Mouse (Mus musculus) kidney, postnatal 36 days (tissue): ENCODE measurements around the gene Ciao2b.
A peak's percentile ranks its signal among the peaks of the same experiment; 100 is the strongest.

Experiments
- DNase-seq, 2 experiments: peaks; one replicate each; pipeline ENCODE4 v3.0.0; 2021 to 2022; ENCODE audit warnings: mixed read lengths in 2 of 2

Gene Ciao2b

DNA sequence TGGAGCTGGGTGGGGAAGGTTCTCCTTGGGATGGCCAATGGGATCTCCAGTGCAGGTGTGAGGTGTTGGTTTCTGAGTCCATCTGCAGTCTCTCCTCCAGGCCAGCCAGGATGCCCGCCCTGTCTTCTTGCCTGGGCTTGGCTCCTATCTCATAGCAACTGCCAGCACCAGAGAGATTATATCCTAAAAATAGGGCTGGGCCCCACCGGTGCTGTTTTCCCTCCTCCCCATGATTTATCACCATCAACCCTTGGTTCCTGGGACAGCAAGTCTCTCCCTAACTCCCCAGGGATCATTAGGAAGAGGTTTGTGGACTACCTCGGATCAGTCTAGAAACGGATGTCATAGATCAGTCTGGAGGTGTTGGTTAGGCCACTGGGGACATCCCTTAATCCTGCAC, 28.6 kb downstream of the Ciao2b start:
- DNase-seq: no peak

DNA sequence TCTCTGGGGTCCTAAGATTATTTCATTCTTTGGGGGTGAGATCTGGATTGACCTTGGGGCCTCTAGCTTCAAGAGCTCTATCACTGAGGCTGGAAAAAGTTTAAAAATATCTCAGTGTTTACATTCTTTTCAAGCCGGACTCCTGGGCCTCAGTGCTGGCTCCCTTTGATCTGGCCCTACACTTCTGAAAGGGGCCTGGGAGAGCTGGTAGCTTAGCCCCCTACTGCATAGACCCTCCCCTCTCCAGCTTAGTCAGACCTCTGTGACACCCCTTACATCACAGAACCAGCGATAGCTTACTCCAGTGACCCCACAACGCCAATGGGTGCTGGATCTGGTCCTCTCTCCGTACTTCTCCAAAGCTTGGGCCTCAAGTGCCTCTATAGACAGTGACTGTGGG, 30.2 kb downstream of the Ciao2b start:
- no peak for DNase-seq

- DNase-seq: no peak
Measured at GRCm38 (mm10) chr8:104610185-104610766, 31.5 kb downstream of the Ciao2b start.

DNA sequence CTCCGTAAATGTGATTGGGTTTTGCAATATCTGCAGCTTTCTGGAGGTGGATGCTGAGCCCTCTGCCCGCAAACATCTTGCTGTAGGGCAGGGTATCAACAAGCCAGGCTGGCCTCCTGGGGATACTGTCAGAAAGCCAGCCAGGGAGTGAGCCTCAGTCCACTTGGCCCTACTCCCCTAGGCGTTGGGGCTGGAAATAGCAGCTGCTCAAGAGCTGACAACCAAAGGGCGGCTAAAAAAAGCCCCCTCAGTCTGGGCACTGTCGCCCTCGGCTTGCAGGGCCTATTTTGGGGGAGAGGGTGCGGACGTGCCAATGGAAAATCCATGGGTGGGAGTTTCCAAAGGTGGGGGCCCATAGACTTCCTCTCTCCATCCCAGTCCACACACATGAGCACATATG, 32.5 kb downstream of the Ciao2b start:
- DNase-seq: no peak

GRCm38 (mm10) chr8:104607944-104608343, 33.8 kb downstream of the Ciao2b start:
- DNase-seq: no peak

GRCm38 (mm10) chr8:104606329-104606728, 35.4 kb downstream of the Ciao2b start:
- no peak for DNase-seq

GRCm38 (mm10) chr8:104603245-104603593, 38.5 kb downstream of the Ciao2b start:
- no peak for DNase-seq

- peak; percentile 93 for DNase-seq
Measured at GRCm38 (mm10) chr8:104602468-104603244, 39.1 kb downstream of the Ciao2b start.

DNA sequence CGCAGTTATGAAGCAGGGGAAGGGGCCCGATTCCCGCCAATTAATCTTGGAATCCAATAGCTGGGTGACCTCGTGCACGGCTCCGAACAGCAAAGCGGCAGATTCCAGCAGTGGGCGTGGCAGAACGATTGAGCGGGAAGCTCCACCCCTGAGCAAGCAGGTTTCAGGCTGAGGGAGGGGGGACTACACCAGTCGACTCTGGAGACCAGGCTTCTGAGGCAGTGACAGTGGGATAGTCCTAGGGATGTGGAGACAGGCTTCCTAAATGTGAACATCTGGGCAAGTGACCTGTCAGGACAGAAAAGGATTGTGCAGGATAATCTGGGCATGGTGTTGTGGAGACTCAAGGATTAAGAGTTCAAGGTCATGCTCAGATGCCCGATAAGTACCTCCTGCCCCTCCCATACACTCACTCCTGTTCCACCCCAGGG, 39.8 kb downstream of the Ciao2b start:
- peak in 1 of 2 experiments; percentile 56 for DNase-seq

DNA sequence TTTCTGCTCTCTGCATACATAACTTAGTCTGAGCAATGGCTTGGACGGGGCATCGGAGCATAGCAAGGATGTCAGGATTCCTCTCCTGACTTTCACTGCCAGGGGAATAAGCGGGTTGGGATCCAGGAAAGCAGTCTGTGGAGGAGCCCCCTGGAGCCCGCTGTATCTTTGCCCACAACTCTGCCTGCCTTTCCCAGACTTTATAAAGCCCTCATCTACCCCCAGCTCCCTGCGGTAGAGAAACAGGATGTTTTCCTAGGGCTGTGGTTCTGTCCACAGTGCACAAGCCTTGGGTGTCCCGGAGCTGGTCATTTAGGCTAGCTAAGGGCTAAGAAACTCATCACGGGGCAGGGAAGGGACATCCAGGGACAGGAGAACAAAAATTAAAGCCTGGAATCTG, 40.4 kb downstream of the Ciao2b start:
- no peak for DNase-seq

DNA sequence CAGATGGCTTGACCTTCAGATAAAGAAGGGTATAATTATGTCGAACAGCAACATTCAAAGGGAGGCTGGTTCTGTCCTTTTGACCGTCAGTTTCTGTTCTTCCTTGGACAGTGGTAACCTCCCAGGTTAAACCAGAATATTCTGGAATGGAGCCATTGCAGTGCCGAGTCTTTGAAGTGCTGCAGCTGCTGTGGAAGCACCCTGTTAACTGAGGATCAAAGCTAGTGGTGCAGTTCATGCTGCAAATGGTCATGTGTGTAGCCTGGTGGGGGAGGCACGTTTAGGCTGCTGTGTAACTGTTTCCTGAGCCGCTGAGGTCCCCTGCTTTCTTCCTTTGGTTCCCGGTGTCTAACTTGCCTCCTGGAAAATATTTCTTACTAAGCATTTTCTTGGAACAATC, 43.3 kb downstream of the Ciao2b start:
- DNase-seq: peak; percentile 78 to 81

DNA sequence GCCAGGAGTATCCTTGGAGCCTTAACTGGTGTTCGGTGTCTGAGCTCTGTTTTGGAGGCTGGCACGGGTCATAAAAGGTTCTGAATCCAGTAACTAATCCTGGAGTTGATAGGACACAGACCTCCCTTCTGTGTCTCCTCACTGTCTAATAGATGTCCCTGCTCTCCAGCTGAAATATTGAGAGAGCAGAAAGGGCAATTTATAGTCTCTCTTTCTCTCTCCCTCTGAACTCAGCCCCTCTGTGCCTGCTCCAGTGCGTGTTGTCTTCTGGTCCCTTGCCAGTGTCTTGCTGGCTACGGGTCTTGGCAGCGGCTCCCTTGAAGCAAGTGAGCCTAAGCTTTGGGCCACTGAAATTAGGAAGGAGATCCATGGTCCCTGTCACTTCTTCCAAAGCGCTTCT, 44.1 kb downstream of the Ciao2b start:
- peak; percentile 69 to 72 for DNase-seq

DNA sequence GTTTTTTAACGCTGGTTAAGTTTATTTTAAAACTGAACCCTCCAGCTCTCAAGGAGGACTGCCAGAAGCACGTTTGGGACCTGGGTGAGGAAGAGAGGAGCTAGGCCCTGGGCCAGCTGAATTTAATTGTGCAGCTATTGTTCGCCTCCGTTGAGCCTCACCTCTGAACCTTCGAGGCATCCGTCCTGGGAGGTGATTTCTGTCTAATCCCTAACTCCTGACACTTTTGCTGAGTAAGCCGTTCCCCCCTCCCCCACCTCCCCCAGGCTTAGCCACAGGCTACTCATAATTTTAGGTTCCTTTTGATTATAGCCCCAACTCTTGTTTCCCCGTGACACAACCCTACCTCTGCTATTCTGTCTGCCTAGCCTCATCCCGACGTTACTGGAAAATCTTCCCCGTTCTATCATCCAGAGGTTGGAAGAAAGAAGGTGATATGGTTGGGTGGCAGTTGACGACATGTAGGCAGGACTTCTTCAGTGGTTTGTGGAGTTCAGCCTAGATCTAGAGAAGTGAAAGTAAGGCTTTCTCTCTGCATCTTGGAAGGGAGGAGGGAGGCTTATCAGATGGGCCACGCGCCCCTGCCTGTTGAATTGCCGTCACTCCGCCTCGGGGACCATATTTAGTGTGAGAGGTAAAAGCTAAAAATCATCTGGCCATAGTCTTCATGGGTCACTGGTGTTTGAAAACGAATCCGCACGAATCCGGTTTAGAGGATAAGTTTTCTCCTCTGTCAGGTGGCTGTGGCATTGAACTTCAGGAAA, 45.8 kb downstream of the Ciao2b start:
- DNase-seq: peak; percentile 54 to 67

- DNase-seq: no peak
Measured at GRCm38 (mm10) chr8:104594611-104595362, 47.0 kb downstream of the Ciao2b start.

DNA sequence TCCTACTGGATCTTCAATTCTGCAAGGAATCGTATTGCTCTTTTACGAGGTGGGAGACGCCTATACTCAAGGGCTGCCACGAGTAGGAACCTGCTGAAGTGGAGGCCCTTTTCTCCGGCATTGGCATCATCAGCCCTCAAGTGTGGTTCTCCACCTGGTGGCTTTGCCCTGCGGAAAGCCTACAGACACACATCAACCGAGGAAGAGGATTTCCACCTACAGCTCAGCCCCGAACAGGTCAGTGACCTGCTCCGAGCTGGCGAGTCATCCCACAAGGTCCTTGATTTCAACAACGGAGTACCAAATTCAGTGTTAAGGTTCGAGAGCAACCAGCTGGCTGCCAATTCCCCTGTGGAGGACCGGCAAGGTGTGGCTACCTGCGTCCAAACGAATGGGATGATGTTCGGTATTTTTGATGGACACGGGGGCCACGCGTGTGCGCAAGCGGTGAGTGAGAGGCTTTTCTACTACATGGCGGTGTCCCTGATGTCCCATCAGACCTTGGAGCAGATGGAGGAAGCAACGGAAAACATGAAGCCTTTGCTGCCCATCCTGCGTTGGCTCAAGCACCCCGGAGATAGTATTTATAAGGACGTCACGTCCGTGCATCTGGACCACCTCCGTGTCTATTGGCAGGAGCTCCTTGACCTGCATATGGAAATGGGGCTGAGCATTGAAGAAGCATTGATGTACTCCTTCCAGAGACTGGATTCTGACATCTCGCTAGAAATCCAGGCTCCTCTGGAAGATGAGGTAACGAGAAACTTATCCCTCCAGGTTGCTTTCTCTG, 48.0 kb downstream of the Ciao2b start:
- DNase-seq: no peak

GRCm38 (mm10) chr8:104592566-104592965, 49.2 kb downstream of the Ciao2b start:
- no peak for DNase-seq

DNA sequence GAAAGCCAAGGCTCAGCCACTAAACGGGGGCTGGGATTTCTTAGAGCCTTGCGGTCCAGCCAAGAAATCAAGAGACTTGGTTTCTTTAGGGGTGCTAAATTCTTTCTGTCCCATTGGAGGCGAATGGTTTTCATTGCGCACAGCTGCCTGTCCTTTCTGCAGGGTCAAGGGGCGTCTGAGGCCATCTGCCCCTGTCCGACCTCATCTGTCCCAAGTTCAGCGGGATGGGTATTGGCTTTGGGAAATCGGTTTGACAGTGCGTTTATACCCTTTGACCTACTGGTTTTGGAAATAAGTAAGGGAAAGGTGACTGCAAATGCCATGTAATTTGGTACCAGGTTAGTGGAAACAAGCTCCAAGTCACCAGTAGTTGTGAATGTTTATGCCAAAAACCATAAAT, 49.9 kb downstream of the Ciao2b start:
- DNase-seq: peak; percentile 49 to 71

DNA sequence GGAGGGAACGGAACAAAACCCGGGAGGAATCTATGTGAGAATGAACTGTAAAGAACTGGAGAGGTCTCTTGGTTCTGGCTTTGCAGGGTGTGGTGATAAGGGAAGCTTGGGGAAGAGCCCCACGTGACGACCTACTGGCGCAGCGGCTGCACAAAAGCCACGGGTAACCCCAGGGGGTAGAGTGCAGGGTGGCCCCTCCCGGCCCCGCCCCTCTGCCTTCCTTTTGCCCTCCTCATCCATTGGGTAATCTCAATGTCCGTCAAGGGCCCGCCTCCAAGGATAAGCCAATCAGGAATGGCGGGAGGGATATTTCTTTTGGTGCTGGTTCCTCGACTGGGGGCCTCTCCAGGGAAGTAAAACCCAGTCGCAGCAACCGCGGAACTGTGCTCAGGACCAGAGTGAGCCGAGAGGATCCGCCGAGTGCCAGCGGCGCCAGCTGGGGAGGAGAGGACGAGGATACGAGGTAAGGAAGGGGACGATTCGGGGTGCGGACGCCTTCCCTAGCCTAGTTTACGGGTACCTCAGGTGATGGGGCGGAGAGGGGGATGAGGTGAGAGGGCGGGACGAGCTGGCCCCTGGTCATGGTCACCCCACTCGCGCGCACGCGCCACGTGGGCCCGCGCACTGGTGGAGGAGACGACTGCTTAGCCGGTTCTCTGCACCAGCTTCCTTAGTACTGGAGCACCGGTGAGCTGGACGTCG, 50.5 kb downstream of the Ciao2b start, which contains the start of gene Pdp2:
Pdp2 (plus strand) TSS at position 319 of the 702 bp plus-strand sequence.
- DNase-seq: peak; percentile 92 to 96

DNA sequence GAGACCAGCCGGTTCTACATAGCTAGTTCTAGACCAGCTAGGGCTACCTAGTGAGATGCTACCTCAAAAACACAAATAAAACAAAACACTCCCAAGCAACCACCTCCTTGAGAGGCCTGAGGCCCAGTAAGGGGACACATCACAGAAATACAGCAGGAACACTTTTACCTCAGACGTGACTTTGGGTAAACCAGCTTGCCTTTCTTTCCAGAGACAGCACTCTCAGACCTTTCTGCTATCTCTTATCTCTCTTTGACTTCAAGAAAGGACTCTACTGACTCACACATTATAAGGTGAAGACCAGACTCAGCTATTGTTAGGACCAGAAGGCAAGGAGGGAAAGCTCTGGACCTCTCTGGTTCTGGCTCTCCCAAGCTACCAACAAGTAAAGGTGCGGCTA, 51.5 kb downstream of the Ciao2b start:
- no peak for DNase-seq
